Mouse (Mus musculus) liver, embryonic 14.5 days (tissue): ENCODE results near the gene Atp4a.

Experiments used
- CTCF ChIP-seq: IDR thresholded peaks from 2 replicates; pipeline ENCODE4 v1.5.1; 2016; ENCODE audit warnings: antibody characterized with exemption, low read depth, control low read depth
- EP300 ChIP-seq: IDR thresholded peaks from 2 replicates; pipeline ENCODE4 v1.6.1; 2016; ENCODE audit warnings: antibody characterized with exemption, low read depth

DNA sequence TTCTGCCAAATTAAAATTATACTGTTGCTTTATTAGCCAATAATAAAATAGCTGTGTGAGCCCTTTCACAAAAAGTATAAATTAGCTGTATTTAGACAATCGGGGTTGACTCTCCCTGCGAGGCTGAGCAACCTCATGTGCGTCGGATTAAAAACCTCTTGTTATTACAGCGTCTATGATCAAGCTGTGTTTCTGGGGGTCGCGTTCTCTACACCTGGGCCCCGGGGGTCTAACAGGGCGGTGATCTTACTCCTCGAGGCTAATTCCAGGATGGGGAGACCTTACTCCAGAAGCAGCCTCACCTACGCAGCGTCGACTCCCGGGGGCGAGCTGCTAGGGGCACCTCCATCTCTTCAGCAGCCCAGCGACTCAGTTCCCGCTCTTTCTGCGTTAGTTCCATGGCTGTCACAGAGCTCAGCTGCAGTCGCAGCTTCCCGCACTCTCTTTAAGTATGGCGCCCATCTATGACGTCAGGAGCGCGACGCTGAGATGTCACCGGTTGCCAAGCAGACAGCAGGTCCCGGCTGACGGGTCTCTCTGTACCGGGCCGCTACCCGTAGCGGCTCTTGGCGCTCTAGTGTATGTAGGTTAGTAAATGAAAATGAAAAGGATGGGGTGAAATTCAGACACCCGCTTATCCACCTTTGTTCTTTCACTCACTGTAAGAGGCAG lies 47.3 kb upstream of the Atp4a start, which contains the start of gene Haus5:
- TF ChIP-seq CTCF (no peak), EP300 (no peak)
